ENCODE assay signal across 7 mouse cellular contexts in genomic region chr4:154105381-154106001, GRCm38 (mm10). TPM values are rescaled to one million over a fixed set of nuclear protein-coding genes. Genes with fewer than 3 reads are reported as not detected.
A peak's percentile ranks its signal among the peaks of the same experiment; 100 is the strongest.
DNase-seq lines count a peak whose midpoint lies in the region.

No protein-coding gene starts in this region.

- DNase-seq in adipocyte (ENCODE audit: low spot score), result peak; percentile 33
- DNase-seq in cerebellum, adult 9-11 months, result peak; percentile 64
- DNase-seq in forelimb bud, embryonic 11.5 days (ENCODE audit: low read depth, low spot score), result peak; percentile 77
- DNase-seq in induced T-regulatory cell, adult 2 months (ENCODE audit: low read depth), result peak; percentile 83
- peak; percentile 48 to 67 for DNase-seq in left cerebral cortex, postnatal 25 days (ENCODE audit: low spot score in 2 of 2)
- peak; percentile 81 for DNase-seq in midbrain, embryonic 10.5 days (ENCODE audit: low spot score)
- peak; percentile 38 for DNase-seq in skeletal muscle tissue, adult 2 months (ENCODE audit: low read depth, low spot score)

- H3K27ac ChIP-seq in midbrain, embryonic 10.5 days (replicated peaks), result peak overlapping the region; percentile 42; the same call in 1 of the 2 replicates

- H3K4me1 ChIP-seq in midbrain, embryonic 10.5 days, result peaks cover 10% of the 10 kb centered on the region

- H3K9me3 ChIP-seq in midbrain, embryonic 10.5 days (replicated peaks), result no peaks in the 10 kb centered on the region

- peaks cover 81% of the 10 kb centered on the region for H3K27me3 ChIP-seq in midbrain, embryonic 10.5 days (ENCODE audit: low read depth, poor library complexity, severe bottlenecking)

- H3K36me3 ChIP-seq in midbrain, embryonic 10.5 days, result no peaks in the 10 kb centered on the region

- intact Hi-C loops in left cerebral cortex, postnatal 25 days (cut with DNase I), result loop anchor here (1.0 to 5.0 kb wide), 2 partner anchors 40 to 78 kb away; partner anchors contain the start of gene Smim1

- peak overlapping the region; percentile 35 for H3K4me3 ChIP-seq in midbrain, embryonic 10.5 days

- WGBS in midbrain, embryonic 10.5 days, result 36% methylated on average over 20 of the region's 20 CpGs

RNA-seq across cellular contexts. Expression of gene Trp73, which starts 34.5 kb away (rescaled TPM):
- total RNA-seq in left cerebral cortex, postnatal 25 days (2021), result under 1 TPM; 0.30 to 0.50 TPM
- 0.30 and 0.36 TPM in 2 replicates for polyA plus RNA-seq in midbrain, embryonic 10.5 days (2016; fragmentation: Nextera tagmentation; extraction: Ambion mirVana)

RNA-seq across cellular contexts. Expression of gene Wrap73, which starts 36.7 kb away (rescaled TPM):
- 10 to 100 TPM; 30.7 to 34.8 TPM for total RNA-seq in left cerebral cortex, postnatal 25 days (2021)
- 47.2 and 53.1 TPM in 2 replicates for polyA plus RNA-seq in midbrain, embryonic 10.5 days (2016; fragmentation: Nextera tagmentation; extraction: Ambion mirVana)

RNA-seq across cellular contexts. Expression of gene Tprgl, which starts 55.0 kb away (rescaled TPM):
- total RNA-seq in left cerebral cortex, postnatal 25 days (2021), result 100 to 1,000 TPM; 151 to 153 TPM
- 120 and 129 TPM in 2 replicates for polyA plus RNA-seq in midbrain, embryonic 10.5 days (2016; fragmentation: Nextera tagmentation; extraction: Ambion mirVana)

Comparison
In these comparisons a context has a peak if more than half of its experiments do, and no peak if none do; other contexts are left out.
1. Peak in every context shown above with its lines: DNase-seq, H3K4me3 ChIP-seq and H3K27ac ChIP-seq.
2. DNase-seq: peak in every context shown above with its lines; median percentile 83 in induced T-regulatory cell, adult 2 months; 81 in midbrain, embryonic 10.5 days; 77 in forelimb bud, embryonic 11.5 days; 64 in cerebellum, adult 9-11 months; 58 in left cerebral cortex, postnatal 25 days; 38 in skeletal muscle tissue, adult 2 months; 33 in adipocyte.